Mouse (Mus musculus) layer of hippocampus, adult 8-10 months (tissue): ENCODE measurements around the gene Faxc. TPM values are rescaled to one million over a fixed set of nuclear protein-coding genes. Genes with fewer than 3 reads are reported as not detected.

Source experiments
- DNase-seq, 2 experiments: peaks; one replicate each; pipeline ENCODE4 v3.0.0; 2022; ENCODE audit warnings: low spot score in 2 of 2
- total RNA-seq, 4 experiments: library from RNA; stranded (reverse); gene quantifications; 2 replicates each; pipeline ENCODE4 v1.2.4; 2022

The Faxc gene
- 10 to 100 TPM; 48.8 to 54.7 (median 52.4) TPM for total RNA-seq

DNA sequence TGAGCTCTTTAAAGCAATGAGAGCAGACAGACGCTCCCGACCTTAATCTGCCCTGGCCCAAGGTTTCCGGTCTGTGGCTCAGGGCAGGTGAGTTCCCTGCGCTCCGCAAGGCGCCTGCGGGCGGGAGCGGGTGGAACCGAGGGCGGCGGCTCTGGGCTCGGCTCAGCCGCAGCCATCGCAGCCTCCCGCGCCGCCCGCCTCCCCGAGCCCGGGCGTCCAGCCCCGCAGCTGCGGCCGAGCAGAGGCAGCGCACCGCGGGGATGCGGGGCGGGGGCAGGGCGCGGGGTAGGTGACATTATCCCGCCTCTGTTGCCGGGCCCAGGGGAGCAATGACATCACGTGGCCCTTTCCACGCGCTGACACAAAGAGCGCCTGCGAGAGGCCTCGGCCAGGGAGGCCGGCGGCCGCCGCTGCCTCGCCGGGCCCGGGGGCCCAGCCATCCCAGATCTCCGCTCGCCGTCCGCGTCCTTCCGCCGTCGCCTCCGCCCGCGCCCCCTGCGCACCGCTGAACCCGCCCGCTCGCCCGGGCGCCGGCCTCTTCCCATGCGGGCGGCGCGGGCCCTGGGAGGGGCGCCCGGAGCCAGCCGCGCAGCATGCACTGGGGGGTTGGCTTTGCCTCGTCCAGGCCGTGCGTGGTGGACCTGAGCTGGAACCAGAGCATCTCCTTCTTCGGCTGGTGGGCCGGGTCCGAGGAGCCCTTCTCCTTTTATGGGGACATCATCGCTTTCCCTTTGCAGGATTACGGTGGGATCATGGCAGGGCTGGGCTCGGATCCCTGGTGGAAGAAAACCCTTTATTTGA lies at the start of gene Faxc:
Gene Faxc (plus strand): TSS at position 359 of the 801 bp plus-strand sequence.
- peak; percentile 28 to 45 for DNase-seq

DNA sequence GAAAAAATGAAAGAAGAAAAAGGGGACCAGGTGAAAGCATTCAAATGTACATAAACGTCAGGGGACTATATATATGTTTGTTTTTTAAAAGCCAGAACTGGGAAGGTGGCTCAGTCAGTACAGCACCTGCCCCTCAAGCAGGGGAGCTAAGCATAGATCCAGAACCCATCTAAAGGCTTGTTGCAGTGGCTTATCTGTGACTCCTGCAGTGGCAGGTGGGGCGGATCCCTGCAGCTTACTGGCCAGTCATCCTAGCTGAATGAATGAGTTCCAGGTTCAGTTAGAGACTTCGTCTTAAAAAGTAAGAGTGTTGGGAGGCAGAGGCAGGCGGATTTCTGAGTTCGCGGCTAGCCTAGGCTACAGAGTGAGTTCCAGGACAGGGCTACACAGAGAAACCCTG lies 48.3 kb upstream of the Faxc start:
- DNase-seq = no peak

DNA sequence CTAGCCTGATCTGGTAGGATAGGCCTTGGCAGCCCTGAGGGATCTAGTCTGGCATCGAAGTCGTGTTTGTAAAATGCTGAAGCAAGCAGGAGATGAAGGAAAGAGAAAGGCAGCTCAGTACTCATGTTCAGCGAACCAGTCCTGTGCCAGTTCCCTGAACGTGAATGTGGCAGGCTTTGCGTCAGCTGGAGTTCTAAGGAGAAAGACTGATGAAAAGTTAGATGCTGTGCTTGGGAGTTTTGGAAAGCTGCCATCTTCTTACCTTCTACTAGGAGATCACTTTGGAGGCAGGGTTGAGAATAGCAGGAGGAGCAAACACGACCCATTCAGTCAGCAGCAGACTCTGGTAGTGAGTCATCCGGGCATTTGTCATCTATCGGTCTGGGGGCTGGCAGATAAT lies 45.3 kb upstream of the Faxc start:
- DNase-seq = peak in 1 of 2 experiments; percentile 8

DNA sequence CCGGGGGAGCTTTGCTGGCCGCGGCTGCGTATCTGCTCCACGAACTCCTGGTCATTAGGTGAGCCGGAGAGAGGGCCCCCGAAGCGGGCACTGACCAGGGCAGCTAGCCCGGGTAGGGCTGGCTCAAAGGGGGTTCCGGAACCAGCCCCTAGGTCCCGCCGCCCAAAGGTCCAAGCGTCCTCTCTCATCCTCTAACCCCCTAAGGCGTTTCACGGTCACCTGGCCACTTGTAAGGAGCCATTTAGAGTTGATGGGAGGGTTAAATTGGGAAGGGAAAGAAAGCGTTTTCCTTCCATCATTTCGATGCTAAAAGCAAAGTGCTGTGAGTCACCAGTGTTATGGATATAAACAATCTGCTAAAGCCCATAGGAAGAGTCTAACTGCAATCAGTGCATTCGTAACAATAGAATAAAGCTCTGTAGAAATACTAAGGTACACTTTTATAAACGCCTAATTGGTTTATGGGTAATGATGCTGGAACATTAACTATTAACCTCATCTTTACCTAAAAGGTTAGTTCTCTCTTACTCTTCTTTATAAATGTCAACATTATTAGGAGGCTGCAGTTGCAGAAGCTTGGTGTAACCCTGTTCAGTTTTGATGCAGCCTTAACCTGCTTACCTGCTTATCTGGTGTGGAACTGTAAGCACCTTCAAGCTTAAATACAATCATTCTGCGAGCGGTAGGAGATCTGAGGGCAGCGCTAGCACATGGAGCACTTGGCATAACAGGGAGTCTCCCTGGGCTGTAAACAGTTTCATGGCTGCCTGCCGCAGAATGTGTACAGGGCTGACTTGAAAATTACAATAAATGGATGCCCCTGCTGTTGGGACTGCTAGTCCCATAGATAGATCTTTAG lies 872 bp downstream of the Faxc start:
- no peak for DNase-seq

DNA sequence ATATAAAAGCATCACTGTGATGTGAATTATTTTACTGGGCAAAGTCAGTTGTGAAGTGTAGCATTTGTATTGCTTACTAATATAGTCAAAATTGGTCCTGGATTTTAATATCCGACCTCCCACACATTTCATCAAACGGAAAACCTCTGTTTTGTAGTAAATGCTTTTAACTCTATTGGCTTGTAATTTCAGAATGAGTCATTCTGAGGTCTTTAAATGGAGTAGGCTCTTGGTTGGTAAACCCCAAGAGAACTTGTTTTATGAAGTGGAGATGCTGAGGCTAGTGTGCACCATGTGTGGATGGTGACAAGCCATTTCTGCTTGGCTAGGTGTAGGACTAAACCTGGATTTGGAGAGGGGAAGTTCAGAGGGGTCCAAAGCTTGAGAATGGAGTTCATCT lies 4.2 kb downstream of the Faxc start:
- no peak for DNase-seq

DNA sequence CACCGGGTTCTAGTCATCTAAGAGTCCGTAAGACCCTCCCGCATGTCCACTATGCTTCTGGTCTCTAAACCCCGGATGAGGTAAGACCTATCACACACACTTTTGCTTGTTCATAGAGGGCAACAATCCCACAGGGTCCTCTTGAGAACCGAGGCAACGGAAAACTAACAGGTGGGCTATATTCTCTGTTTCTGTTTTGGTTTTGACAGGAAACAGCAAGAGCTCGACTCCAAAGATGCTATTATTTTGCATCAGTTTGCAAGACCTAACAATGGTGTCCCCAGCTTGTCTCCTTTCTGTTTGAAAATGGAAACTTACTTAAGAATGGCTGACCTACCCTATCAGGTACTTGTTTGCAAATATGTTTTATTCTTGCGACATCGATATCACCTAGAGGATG lies 5.3 kb downstream of the Faxc start:
- DNase-seq = no peak

DNA sequence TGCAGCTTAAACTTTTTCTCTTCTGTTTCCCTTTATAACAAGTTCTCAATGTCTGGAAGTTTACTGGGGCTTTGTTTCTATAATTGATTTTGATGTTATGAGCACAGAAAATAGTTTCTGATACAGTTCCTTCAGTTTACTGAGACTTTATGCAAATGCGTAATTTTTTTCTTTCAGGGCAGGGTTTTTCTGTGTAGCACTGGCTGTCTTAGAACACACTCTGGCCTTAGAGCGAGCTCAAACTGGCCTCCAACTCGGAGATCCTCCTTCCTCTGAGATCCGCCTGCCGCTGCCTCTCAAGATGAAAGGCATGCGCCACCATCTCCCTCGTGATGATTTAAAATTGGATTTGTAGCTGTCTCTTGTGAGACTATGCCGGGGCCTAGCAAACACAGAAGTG lies 6.8 kb downstream of the Faxc start:
- no peak for DNase-seq

DNA sequence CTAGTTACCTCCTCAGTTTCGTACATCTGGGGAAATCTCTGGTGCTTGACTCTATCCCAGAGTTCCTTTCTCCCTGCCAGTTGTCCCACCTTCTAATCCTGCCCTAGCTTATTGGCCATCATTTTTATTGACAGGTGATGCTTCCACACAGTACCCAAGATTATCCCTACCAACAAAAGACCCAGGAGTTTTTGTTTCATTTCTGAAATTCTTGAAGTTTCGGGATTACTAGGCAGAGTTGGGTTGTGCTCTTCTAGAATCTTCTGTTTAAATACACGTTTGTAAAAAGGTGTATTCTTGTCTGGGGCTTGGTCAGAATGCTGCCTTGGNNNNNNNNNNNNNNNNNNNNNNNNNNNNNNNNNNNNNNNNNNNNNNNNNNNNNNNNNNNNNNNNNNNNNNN lies 13.5 kb downstream of the Faxc start:
- DNase-seq = no peak

DNA sequence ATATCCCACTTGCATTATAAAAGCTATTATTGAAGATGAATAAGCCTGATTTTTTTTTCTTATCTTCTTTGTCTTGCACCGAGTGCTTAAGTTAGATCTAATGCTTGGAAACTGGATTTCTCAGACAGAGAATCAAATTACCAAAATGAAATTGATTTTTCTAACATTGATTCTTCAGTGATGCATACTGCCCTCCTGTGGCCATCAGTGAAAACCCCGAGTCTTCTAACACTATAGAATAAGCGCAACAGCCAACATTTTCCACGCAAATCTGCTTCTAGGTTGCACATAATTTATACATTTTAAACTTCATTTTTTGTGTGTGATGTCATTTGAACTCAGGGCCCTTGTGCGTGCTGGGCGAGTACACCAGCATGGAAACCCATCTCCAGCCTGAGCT lies 20.3 kb downstream of the Faxc start:
- peak in 1 of 2 experiments; percentile 50 for DNase-seq

DNA sequence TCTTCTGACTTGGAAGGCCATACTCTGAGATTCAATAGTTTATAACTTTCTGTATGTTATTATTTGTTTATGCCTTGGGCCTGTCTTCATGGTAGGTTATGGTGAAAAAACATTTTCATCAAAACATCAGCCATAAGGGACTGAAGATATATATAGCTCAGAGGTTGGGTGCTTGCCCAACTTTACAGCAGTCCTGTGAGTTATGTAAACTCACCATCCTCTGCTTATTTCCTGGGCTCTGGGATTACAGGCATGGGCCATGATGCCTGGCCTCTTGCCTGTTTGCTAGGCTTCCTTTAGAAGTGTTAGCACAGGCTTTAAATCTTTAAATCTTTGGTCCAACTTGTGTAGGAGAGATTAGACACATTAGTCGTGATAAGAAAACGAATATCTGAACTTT lies 21.1 kb downstream of the Faxc start:
- DNase-seq = no peak

DNA sequence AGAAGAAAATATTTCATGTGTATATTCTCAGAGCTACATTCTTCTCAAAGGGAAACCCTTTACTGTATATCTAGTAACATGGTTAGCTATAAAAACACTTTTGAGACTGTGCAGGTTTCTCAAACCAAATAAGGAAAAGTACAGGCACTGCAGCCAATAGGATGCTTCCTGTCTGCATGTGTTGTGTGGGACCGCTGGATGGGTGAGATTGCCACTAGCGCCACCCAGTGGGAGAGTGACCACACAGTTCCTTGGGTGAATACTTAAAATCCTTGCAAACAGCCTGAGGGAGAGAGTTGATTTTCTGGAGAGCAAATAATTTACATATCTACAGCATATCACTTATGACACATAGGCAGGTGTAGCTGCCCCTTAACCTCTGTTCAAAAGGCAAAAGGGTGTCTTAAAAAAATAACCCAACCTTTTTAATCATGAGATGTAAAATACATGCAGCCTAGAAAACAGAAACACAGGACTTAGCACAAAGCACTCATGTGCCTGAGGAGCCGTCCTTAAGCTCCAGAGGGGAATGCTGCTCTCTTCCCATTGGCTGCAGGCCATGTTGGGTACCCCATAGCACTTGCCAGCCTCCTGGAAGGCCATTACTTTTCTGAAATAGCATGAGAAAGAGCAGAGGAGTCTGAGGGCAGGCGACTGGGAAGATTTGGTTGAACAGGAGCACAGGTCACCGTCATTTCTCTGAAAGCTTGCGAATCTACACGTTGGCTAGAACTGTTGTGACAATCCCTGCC lies 26.6 kb downstream of the Faxc start:
- DNase-seq = no peak

DNA sequence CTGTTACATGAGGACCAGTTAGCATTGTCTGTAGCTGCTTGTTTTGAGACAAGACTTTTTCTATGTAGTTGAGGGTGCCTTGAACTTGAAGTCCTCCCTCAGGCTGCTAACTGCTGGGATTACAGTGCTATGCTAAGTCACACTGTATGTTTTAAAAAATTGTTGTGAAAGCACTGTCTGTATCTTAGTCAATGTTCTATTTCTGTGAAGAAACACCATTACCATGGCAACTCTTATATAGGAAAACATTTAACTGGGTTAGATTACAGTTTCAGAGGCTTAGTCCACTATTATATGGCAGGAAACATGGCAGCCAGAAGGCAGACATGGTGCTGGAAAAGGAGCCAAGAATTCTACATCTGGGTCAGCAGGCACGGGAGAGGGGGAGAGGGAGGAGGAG lies 40.8 kb downstream of the Faxc start:
- DNase-seq = no peak

DNA sequence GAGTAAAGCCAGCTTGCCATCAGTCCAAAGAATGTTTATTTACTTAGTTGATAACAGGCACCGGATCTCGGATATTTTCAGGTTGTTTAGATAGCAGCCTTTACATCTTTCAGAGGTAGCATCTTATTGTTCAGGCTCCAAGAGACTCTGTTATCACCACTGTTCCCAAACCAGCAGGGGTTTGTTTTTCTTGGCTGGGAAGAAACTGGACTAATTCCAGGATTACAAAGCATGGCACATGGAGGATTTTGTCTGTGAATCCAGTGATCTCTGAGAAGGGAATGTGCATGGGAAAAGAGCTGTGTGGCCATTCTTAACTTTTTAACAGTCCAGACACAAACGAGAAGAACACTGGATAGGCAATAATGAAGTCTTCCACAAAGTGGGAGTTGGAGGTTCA lies 43.0 kb downstream of the Faxc start:
- no peak for DNase-seq

DNA sequence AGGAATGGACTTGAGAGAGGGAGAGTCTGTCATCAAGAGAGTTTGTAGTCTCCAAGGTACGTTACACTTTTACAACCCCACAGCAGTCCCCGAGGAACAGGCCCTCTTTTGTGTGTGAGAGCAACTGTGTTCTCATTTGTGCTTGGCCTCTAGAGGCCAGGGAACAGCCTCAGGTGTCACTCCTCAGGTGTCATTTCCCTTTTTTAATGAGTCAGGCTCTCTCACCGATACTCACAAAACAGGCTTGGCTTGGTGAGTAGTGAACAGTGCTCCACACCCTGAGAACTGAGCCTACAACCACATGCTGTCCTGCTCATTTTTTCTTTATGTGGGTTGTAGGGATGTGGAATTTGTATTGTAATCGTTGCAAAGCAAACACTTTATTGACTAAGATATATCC lies 49.3 kb downstream of the Faxc start:
- DNase-seq = no peak

DNA sequence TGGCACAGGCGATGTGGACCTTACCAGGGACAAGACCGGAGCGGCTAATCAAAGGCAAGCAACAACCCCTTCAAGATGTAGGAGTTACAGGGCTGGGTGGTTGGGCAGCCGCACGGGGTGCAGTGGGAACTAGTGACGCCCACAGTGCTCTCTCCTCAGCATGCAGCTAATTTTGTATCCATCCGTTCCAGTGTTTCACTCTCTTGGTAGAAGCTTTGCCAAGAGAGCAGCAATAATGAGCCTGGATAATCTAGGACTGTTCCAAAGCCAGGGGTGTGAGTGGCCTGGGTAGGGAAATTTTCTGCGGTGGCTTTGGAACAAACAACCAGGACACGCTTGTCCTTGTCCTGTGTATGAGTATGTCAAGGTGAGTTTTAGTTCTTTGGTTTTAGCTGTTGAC lies 51.3 kb downstream of the Faxc start:
- no peak for DNase-seq

DNA sequence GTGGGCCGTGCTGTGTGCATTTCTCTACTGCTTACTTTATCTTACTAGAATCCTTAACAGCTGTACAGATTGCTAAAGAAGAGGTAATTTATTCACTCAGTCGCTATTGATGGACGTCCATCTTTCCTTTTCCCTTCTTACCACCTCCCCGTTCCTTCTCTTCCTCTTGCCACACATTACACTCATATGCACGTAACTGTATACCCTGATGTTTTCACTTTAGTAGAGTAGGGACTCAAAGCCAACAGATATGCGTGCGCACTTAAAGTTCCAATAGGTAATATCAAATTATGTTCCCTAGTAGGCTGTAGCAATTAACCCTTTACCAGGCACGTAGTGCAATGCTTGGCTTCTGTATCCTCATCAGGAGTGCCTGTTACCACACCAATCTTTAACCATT lies 55.7 kb downstream of the Faxc start:
- DNase-seq = no peak

DNA sequence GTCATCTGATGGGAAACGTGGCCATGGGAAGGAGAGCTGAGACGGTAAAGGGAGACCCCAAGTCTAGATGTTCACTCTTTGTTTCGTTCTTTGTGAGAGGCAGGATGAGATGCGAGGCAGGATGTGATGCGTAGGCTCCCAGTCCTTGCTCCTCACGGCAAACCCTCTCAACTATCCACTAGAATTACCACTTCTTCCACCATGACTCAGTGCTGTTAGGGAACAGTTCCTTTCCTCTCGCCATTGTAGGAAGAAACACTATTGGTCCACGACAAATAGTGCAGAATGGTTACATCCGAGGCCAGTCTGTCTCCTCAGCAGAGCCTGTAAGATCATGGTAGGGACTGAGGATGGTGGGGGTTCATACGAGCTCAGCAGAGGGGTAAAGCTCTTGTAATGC lies 56.3 kb downstream of the Faxc start:
- DNase-seq = no peak

DNA sequence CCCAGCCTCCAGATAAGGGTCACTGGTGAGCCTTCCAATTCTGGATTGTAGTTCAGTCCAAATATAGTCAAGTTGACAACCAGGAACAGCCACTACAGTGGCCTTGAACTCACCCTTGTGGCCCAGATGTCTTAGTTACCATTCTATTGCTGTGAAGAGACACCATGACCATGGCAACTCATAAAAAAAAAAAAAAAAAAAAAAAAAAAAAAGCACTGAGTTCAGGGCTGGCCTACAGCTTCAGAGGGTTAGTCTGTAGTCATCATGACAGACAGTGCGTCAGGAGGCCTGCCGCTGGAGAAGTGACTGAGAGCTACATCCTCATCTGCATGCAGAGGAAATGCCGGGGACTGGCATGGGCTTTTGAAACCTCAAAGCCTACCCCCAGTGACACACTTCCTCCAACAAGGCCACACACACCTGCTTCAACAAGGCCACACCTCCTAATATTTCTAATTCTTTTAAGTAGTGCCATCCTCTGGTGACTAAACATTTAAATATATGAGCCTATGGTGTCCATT lies 58.5 kb downstream of the Faxc start:
- no peak for DNase-seq

DNA sequence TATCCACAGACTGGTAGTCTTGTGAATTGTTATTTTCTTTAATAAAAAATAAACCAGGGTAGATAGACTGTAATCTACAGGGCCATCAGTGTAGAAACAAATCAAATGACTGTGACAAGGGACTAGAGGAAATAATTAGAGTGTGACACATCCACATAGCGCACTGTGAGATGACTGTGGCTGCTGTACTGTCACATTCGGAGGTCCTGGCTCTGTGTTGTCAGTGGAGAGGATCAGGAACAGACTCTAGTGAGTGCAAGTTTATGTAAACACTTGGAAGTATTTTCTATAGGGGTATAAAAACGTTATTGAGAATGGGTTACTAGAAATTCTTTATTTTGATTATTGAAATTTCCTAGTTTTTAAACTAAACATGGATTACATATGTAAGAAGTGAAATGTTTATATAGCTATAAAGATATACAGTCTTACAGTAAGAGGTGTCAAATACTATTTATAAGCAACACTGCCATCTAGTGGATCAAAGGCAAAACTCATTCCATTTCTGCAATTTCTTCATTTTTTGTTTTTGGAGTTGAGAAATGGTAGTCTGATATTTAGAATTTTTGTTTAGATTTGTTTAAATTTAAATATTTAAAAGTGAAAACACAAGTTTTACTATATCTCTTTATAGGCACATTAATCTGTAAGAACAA lies 59.6 kb downstream of the Faxc start:
- DNase-seq = no peak

DNA sequence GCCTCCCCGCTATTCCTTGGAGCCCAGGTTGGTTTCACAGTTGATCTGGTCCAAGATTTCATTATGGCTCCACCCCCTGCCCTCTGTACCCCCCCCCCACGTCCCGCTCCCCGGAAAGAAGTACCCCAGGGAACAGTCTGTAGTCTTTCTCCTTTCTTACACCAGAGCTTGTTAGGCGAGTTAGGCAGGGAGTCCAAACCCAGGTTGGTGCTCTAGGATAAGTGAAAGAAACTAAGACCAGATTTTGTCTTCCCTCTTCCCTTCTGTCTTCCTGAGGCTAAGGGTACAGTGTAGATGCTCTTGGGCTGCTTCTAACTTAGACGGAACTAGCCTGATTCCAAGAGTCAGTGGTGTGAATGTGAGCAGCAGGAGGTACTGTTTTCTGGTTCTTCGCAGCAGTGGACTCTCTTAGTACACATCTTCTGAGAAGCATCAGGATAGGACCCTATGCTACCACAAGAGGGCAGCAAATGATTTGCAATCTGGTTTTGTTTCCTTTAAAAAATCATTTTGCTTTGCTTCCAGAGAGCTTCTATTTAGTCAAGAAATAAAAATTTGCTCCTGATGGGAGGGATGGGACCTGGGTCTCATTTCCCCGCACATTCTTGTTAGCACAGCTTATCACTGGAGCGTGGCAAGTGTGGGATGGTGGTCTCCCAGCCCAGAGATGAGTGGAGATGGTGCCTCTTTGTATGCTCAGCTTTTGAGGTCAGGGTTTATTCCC lies 86.7 kb downstream of the Faxc start:
- DNase-seq = peak; percentile 50 to 72

DNA sequence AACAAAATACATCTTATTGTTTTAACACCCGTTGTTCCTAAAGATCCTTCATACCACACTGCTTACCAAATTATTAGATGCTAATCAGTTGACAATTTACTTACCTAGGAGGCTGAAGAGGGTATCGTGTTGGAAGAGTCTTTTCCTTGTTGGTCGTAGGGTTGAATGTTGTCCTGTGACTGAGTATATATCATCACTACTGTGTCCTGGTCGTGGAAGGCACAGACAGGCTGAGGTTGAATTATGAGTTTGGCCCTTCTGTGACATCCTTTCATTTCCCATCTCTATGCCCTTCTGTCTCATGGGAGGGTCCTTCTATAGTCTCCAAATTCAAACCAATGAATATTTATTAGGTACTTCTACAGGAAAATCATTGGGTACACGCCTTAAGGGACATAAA lies 87.3 kb downstream of the Faxc start:
- DNase-seq = no peak
